Mouse (Mus musculus) brain, embryonic 14.5 days (tissue): ENCODE data around the gene Btk.

Experiments used
- CTCF ChIP-seq: fragments of 200-500 bp; IDR thresholded peaks from 2 replicates; pipeline ENCODE4 v1.5.1; 2012; ENCODE audit warnings: inconsistent platforms, mild to moderate bottlenecking, moderate library complexity, borderline replicate concordance; ENCODE audit not compliant: insufficient read depth, insufficient read length; ENCODE audit errors: extremely low read depth
- POLR2A ChIP-seq: fragments of 200-500 bp; IDR thresholded peaks from 2 replicates; pipeline ENCODE4 v1.6.1; 2012; ENCODE audit warnings: mild to moderate bottlenecking, inconsistent platforms, borderline replicate concordance; ENCODE audit not compliant: poor library complexity, insufficient read depth, insufficient read length, severe bottlenecking; ENCODE audit errors: extremely low read depth

DNA sequence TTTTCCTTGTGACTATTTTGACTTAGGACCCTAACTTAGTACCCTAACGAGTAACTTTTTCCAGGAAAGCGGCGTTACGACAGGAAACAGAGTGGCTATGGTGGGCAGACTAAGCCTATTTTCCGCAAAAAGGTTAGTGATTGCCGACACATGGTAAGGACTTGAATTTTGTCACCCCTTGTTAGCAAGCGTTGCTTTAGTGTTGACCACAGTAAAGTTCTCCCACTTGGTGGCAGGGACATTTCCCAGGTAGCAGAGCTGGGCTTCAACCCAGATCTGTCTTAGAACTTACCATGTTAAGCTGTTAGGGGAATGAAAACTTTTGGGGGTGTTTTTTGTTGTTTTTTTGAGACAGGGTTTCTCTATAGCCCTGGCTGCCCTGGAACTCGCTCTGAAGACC is 3.1 kb upstream of the Btk start:
- no peak for TF ChIP-seq CTCF
- no peak for TF ChIP-seq POLR2A
